Mouse (Mus musculus) CH12.LX (cell line): Measurements from ENCODE around the gene Mavs. TPM values are rescaled to one million over a fixed set of nuclear protein-coding genes. Genes with fewer than 3 reads are reported as not detected.
A peak's percentile ranks its signal among the peaks of the same experiment; 100 is the strongest.

Experiments
- DNase-seq: peaks from one replicate; pipeline ENCODE4 v3.0.0-alpha.2; 2013; ENCODE audit errors: extremely low read depth
- H3K27ac ChIP-seq: 2 replicates; pipeline ENCODE4 v1.5.1; 2012; ENCODE audit warnings: low read depth, mild to moderate bottlenecking, control low read depth, moderate library complexity; ENCODE audit not compliant: insufficient read depth
- H3K27me3 ChIP-seq: replicated peaks from 2 replicates; pipeline ENCODE3; 2012; ENCODE audit warnings: inconsistent platforms
- H3K36me3 ChIP-seq, 2 experiments: replicated peaks in 1 of 2; 2 replicates each; pipeline versions ENCODE3 to v1.6.1; 2012; ENCODE audit warnings: inconsistent platforms in 1 of 2, low read length in 1 of 2, mild to moderate bottlenecking in 1 of 2, mixed read lengths in 1 of 2, moderate library complexity in 1 of 2; ENCODE audit not compliant: control insufficient read depth in 1 of 2, insufficient read depth in 1 of 2
- H3K4me1 ChIP-seq, 2 experiments: 2 replicates each; pipeline ENCODE4 v1.6.1; 2012; ENCODE audit warnings: inconsistent platforms in 1 of 2, moderate library complexity in 1 of 2; ENCODE audit not compliant: insufficient read depth in 2 of 2, control insufficient read depth in 1 of 2
- H3K4me2 ChIP-seq: 2 replicates; pipeline ENCODE4 v1.6.1; 2012; ENCODE audit warnings: low read depth, mild to moderate bottlenecking, control low read depth; ENCODE audit not compliant: poor library complexity, insufficient read depth, severe bottlenecking
- H3K4me3 ChIP-seq, 3 experiments: fragments of 150-350 bp in 1 of 3; sonication (generic) in 1 of 3; replicated peaks in 1 of 3; 2 replicates each; pipeline versions ENCODE3 to v1.5.1; 2011 to 2012; ENCODE audit warnings: low read depth in 2 of 3, low read length in 2 of 3, mild to moderate bottlenecking in 2 of 3, moderate library complexity in 2 of 3, control low read depth in 1 of 3, improper control_type of control experiment in 1 of 3, inconsistent platforms in 1 of 3, mixed read lengths in 1 of 3; ENCODE audit not compliant: poor library complexity in 1 of 3
- H3K79me2 ChIP-seq: replicated peaks from 2 replicates; pipeline ENCODE4 v1.6.1; 2012; ENCODE audit warnings: mild to moderate bottlenecking, moderate library complexity; ENCODE audit not compliant: control insufficient read depth, poor library complexity, insufficient read depth, severe bottlenecking; ENCODE audit errors: extremely low read depth
- H3K9ac ChIP-seq: 2 replicates; pipeline ENCODE4 v1.6.1; 2012; ENCODE audit warnings: low read depth, mild to moderate bottlenecking, control low read depth, moderate library complexity; ENCODE audit not compliant: insufficient read depth
- H3K9me3 ChIP-seq: replicated peaks from 2 replicates; pipeline ENCODE3; 2012; ENCODE audit warnings: low read length, inconsistent platforms, mixed read lengths
- CHD1 ChIP-seq: IDR thresholded peaks from 2 replicates; pipeline ENCODE4 v1.6.1; 2012; ENCODE audit warnings: low read depth, low read length, improper control_type of control experiment, inconsistent platforms
- CHD2 ChIP-seq: IDR thresholded peaks from 2 replicates; pipeline ENCODE4 v1.6.1; 2011; ENCODE audit warnings: low read length, improper control_type of control experiment
- CTCF ChIP-seq, 2 experiments: IDR thresholded peaks in 1 of 2; conservative IDR thresholded peaks in 1 of 2; 2 replicates each; pipeline ENCODE4 v1.5.1; 2011 to 2012; ENCODE audit warnings: low read depth in 2 of 2, low read length in 2 of 2, improper control_type of control experiment in 1 of 2, inconsistent platforms in 1 of 2, mild to moderate bottlenecking in 1 of 2, moderate library complexity in 1 of 2
- E2F4 ChIP-seq: IDR thresholded peaks from 2 replicates; pipeline ENCODE4 v1.6.1; 2011; ENCODE audit warnings: low read depth, low read length, improper control_type of control experiment; ENCODE audit not compliant: insufficient replicate concordance
- ELF1 ChIP-seq: IDR thresholded peaks from 2 replicates; pipeline ENCODE4 v1.6.1; 2014; ENCODE audit warnings: low read depth, mild to moderate bottlenecking, inconsistent platforms, low read length, improper control_type of control experiment
- EP300 ChIP-seq: IDR thresholded peaks from 2 replicates; pipeline ENCODE4 v1.6.1; 2011; ENCODE audit warnings: low read length, improper control_type of control experiment
- GABPA ChIP-seq: IDR thresholded peaks from 2 replicates; pipeline ENCODE4 v1.6.1; 2012; ENCODE audit warnings: low read depth, low read length, improper control_type of control experiment, inconsistent platforms; ENCODE audit not compliant: insufficient replicate concordance
- HCFC1 ChIP-seq: IDR thresholded peaks from 2 replicates; pipeline ENCODE4 v1.6.1; 2012; ENCODE audit warnings: low read depth, mild to moderate bottlenecking, inconsistent platforms, low read length, improper control_type of control experiment
- JUN ChIP-seq: IDR thresholded peaks from 2 replicates; pipeline ENCODE4 v1.6.1; 2011; ENCODE audit warnings: low read depth, mild to moderate bottlenecking, low read length, improper control_type of control experiment, moderate library complexity; ENCODE audit not compliant: insufficient read depth
- JUND ChIP-seq: conservative IDR thresholded peaks from 2 replicates; pipeline ENCODE4 v1.6.1; 2011; ENCODE audit warnings: low read depth, low read length, improper control_type of control experiment
- MAFK ChIP-seq: IDR thresholded peaks from 2 replicates; pipeline ENCODE4 v1.6.1; 2011; ENCODE audit warnings: low read length, improper control_type of control experiment; ENCODE audit not compliant: insufficient replicate concordance
- MAX ChIP-seq: IDR thresholded peaks from 2 replicates; pipeline ENCODE4 v1.6.1; 2011; ENCODE audit warnings: low read length, improper control_type of control experiment
- MEF2A ChIP-seq: IDR thresholded peaks from 2 replicates; pipeline ENCODE4 v1.6.1; 2014; ENCODE audit warnings: low read depth, mild to moderate bottlenecking, inconsistent platforms, low read length, improper control_type of control experiment, borderline replicate concordance
- MXI1 ChIP-seq: IDR thresholded peaks from 2 replicates; pipeline ENCODE4 v1.6.1; 2011; ENCODE audit warnings: mild to moderate bottlenecking, low read depth, low read length, improper control_type of control experiment
- MYC ChIP-seq: IDR thresholded peaks from 2 replicates; pipeline ENCODE4 v1.6.1; 2011; ENCODE audit warnings: low read depth, mild to moderate bottlenecking, improper control_type of control experiment, low read length
- NELFE ChIP-seq: IDR thresholded peaks from 2 replicates; pipeline ENCODE4 v1.6.1; 2011; ENCODE audit warnings: low read depth, low read length, improper control_type of control experiment
- NRF1 ChIP-seq: IDR thresholded peaks from 2 replicates; pipeline ENCODE4 v1.6.1; 2014; ENCODE audit warnings: low read depth, mild to moderate bottlenecking, inconsistent platforms, low read length, improper control_type of control experiment, moderate library complexity
- PAX5 ChIP-seq: IDR thresholded peaks from 2 replicates; pipeline ENCODE4 v1.6.1; 2012; ENCODE audit warnings: low read length, inconsistent platforms, mixed read lengths
- POLR2A ChIP-seq: IDR thresholded peaks from 2 replicates; pipeline ENCODE4 v1.6.1; 2011; ENCODE audit warnings: low read depth, mild to moderate bottlenecking, improper control_type of control experiment, low read length
- POLR2AphosphoS2 ChIP-seq: IDR thresholded peaks from 2 replicates; pipeline ENCODE4 v1.6.1; 2011; ENCODE audit warnings: low read depth, low read length, improper control_type of control experiment
- RAD21 ChIP-seq: IDR thresholded peaks from 2 replicates; pipeline ENCODE4 v1.6.1; 2011; ENCODE audit warnings: low read depth, mild to moderate bottlenecking, low read length, improper control_type of control experiment, moderate library complexity
- SIN3A ChIP-seq: IDR thresholded peaks from 2 replicates; pipeline ENCODE4 v1.6.1; 2012; ENCODE audit warnings: low read length, improper control_type of control experiment, inconsistent platforms
- SMC3 ChIP-seq: IDR thresholded peaks from 2 replicates; pipeline ENCODE4 v1.6.1; 2011; ENCODE audit warnings: low read depth, low read length, improper control_type of control experiment
- TBP ChIP-seq: conservative IDR thresholded peaks from 2 replicates; pipeline ENCODE4 v1.6.1; 2011; ENCODE audit warnings: low read depth, low read length, improper control_type of control experiment
- TCF12 ChIP-seq: IDR thresholded peaks from 2 replicates; pipeline ENCODE4 v1.6.1; 2014; ENCODE audit warnings: low read depth, mild to moderate bottlenecking, inconsistent platforms, low read length, improper control_type of control experiment
- UBTF ChIP-seq: IDR thresholded peaks from 2 replicates; pipeline ENCODE4 v1.6.1; 2012; ENCODE audit warnings: low read depth, mild to moderate bottlenecking, inconsistent platforms, low read length, improper control_type of control experiment, moderate library complexity
- USF1 ChIP-seq: IDR thresholded peaks from 2 replicates; pipeline ENCODE4 v1.6.1; 2014; ENCODE audit warnings: low read depth, mild to moderate bottlenecking, inconsistent platforms, low read length, improper control_type of control experiment
- USF2 ChIP-seq: conservative IDR thresholded peaks from 2 replicates; pipeline ENCODE4 v1.6.1; 2011; ENCODE audit warnings: low read depth, low read length, improper control_type of control experiment
- ZC3H11A ChIP-seq: IDR thresholded peaks from 2 replicates; pipeline ENCODE4 v1.6.1; 2012; ENCODE audit warnings: low read depth, mild to moderate bottlenecking, inconsistent platforms, low read length, improper control_type of control experiment
- ZKSCAN1 ChIP-seq: IDR thresholded peaks from 2 replicates; pipeline ENCODE4 v1.6.1; 2012; ENCODE audit warnings: low read depth, inconsistent platforms, low read length, improper control_type of control experiment, borderline replicate concordance
- ZMIZ1 ChIP-seq: IDR thresholded peaks from 2 replicates; pipeline ENCODE4 v1.6.1; 2012; ENCODE audit warnings: low read depth, mild to moderate bottlenecking, inconsistent platforms, low read length, improper control_type of control experiment
- dilution Hi-C: fragments of 300-500 bp; cut with MboI; formaldehyde crosslinking; loops from 2 replicates; pipeline ENCODE4 v1.14.3; 2020; ENCODE audit warnings: low sequenced_read_pairs; ENCODE audit not compliant: extremely low pct_unique_long_range_greater_than_20kb, extremely low pct_ligation_motif_present
- in situ Hi-C: fragments of 300-500 bp; cut with MboI; formaldehyde crosslinking; loops from 3 replicates; pipeline ENCODE4 v1.14.3; 2019; ENCODE audit warnings: low sequenced_read_pairs, low pct_ligation_motif_present, low pct_unique_long_range_greater_than_20kb, mixed read lengths
- polyA plus RNA-seq: library from polyadenylated mRNA; unstranded; fragments of >175 nt; gene quantifications from 2 replicates; pipeline ENCODE4 v1.2.1, GENCODE M21; 2012; ENCODE audit warnings: low read depth; ENCODE audit not compliant: insufficient read length
- total RNA-seq, 2 experiments: library from RNA; depleted of rRNA; stranded (reverse); fragments of 300-350 nt in 1 of 2; fragments of >200 nt in 1 of 2; gene quantifications; 2 replicates each; pipeline ENCODE4 v1.2.3; 2012 to 2014

The Mavs gene
- total and polyA plus RNA-seq, 3 experiments: 18.5 to 34.5 (median 25.6) TPM

- TF ChIP-seq ZC3H11A (no peak), CHD1 (no peak), NELFE (no peak), POLR2AphosphoS2 (no peak), CHD2 (no peak), JUND (no peak), NRF1 (no peak), GABPA (no peak), ZMIZ1 (no peak), USF1 (no peak), USF2 (no peak), MAX (no peak), EP300 (no peak), CTCF (conservative IDR thresholded peaks at IDR 0.05 in 1 of 2, IDR thresholded peaks at IDR 0.05 in 1 of 2; ENCODE audit: low read depth in 2 of 2, low read length in 2 of 2) (no peak), SIN3A (no peak), HCFC1 (no peak), JUN (no peak)
- Histone ChIP-seq H3K4me3 (peak overlapping the region in 1 of 3 experiments; percentile 76), H3K9ac (peak overlapping the region; percentile 34), H3K9me3 (no peaks in the 10 kb centered on the region), H3K27me3 (no peaks in the 10 kb centered on the region), H3K36me3 (peaks cover 7 to 18% of the 10 kb centered on the region in 2 experiments), H3K4me1 (peaks cover 6 to 14% of the 10 kb centered on the region in 2 experiments; a peak in 3 of 4 replicates), H3K79me2 (no peaks in the 10 kb centered on the region), H3K4me2 (peak overlapping the region; percentile 55), H3K27ac (no peak overlapping the region)
- DNase-seq: no peak
- in situ Hi-C loops (no loop called here), dilution Hi-C loops (no loop called here)
Observed at GRCm38 (mm10) chr2:131209125-131209795, 24.6 kb upstream of the Mavs start.

- peaks cover 6 to 14% of the 10 kb centered on the region in 2 experiments; a peak in 3 of 4 replicates for H3K4me1 ChIP-seq
- TF ChIP-seq EP300 (no peak), MXI1 (peak; percentile 80), CHD1 (no peak), UBTF (peak; percentile 83), PAX5 (no peak), MAFK (no peak), ZKSCAN1 (no peak), MYC (peak; percentile 41; the same call in 1 of the 2 replicates), MEF2A (peak; percentile 66), CHD2 (peak; percentile 80), POLR2AphosphoS2 (no peak), ELF1 (peak; percentile 81), TBP (0 out of 2 replicates have a peak, but pooled peaks have one; percentile 40), USF2 (no peak), TCF12 (peak; percentile 60), RAD21 (peak; percentile 63), SMC3 (peak; percentile 91), NRF1 (peak; percentile 44; the same call in 1 of the 2 replicates), POLR2A (peak; percentile 68), E2F4 (no peak)
Observed at GRCm38 (mm10) chr2:131209969-131210792, 23.7 kb upstream of the Mavs start.

More at GRCm38 (mm10) chr2:131209969-131210792, 23.7 kb upstream of the Mavs start:
- no peaks in the 10 kb centered on the region for H3K9me3 ChIP-seq
- DNase-seq: peak; percentile 90
- peak overlapping the region; percentile 78 for H3K4me2 ChIP-seq
- H3K4me3 ChIP-seq: peak overlapping the region; percentile 76 to 89 (median 79)
- H3K36me3 ChIP-seq: peaks cover 7 to 24% of the 10 kb centered on the region in 2 experiments
- in situ Hi-C loops: no loop called here
- peak overlapping the region; percentile 45 for H3K27ac ChIP-seq
- no peaks in the 10 kb centered on the region for H3K27me3 ChIP-seq
- peak overlapping the region; percentile 84 for H3K9ac ChIP-seq
- H3K79me2 ChIP-seq: no peaks in the 10 kb centered on the region
- dilution Hi-C loops: no loop called here
